Mouse (Mus musculus): ENCODE data around the gene Cabp7. TPM values are rescaled to one million over a fixed set of nuclear protein-coding genes. Genes with fewer than 3 reads are reported as not detected.

Gene Cabp7
- polyA plus RNA-seq, 1 experiment from 2014 or later, result 0.16 TPM

DNA sequence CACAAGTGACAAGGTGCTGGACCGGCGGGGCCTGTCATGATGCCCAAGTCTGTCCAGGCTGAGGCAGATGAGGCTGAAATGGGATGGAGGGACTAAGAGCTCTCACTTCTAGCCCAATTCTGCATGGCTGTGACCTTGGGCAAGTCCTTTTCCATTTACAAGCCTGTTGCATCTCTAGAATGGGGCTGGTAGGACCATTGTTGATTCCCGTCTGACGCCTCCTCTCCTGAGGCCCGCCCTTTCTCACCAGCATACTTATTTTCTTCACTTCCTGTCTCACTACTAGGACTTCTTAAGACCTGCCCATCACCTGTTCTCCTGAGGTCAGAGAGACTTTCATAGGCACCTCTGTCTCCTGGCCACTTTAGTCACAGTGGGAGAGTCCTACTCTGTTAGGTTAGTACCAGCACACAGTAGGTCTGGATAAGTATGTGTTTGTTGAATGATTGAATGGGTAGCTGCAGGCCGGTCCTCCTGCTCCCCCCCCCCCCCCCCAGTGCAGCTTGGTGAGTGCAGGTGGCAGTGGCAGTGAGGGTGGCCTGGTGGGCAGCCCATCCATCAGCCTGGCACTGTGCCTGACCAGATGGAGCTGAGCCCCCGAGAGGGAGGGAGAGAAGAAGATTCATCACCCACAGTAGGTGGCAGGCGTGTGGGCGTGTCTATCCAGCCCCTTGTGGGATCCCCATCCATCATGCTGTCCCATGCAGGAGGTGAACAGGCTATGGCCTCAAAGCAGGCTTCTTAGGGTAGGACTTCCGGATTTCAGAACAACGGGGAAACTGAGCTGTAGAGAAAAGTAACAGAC, 10.6 kb upstream of the Cabp7 start:
- DNase-seq (ENCODE audit: low spot score) (no peak), ATAC-seq (replicated peaks; ENCODE audit: low FRiP score, low TSS enrichment, low read depth) (no peak)
- H3K4me1 ChIP-seq (replicated peaks; ENCODE audit: control insufficient read depth, insufficient read depth, low read length), result no peaks in the 10 kb centered on the region
- WGBS, result 45% methylated on average over 11 of the region's 11 CpGs
- H3K4me2 ChIP-seq (ENCODE audit: low read length), result no peak overlapping the region
- peaks cover 14% of the 10 kb centered on the region for H3K27me3 ChIP-seq (replicated peaks; ENCODE audit: control insufficient read depth, insufficient read depth, low read length)
- H3K9ac ChIP-seq (ENCODE audit: low read length), result no peak overlapping the region
- no peaks in the 10 kb centered on the region; the same call in 1 of the 2 replicates for H3K9me3 ChIP-seq (ENCODE audit: control insufficient read depth, low read length)
- H3K36me3 ChIP-seq (ENCODE audit: control insufficient read depth, insufficient read depth, low read length), result no peaks in the 10 kb centered on the region
- no peak overlapping the region for H3K27ac ChIP-seq (ENCODE audit: low read depth)
- no peak overlapping the region for H3K4me3 ChIP-seq (ENCODE audit: low read depth, low read length)

DNA sequence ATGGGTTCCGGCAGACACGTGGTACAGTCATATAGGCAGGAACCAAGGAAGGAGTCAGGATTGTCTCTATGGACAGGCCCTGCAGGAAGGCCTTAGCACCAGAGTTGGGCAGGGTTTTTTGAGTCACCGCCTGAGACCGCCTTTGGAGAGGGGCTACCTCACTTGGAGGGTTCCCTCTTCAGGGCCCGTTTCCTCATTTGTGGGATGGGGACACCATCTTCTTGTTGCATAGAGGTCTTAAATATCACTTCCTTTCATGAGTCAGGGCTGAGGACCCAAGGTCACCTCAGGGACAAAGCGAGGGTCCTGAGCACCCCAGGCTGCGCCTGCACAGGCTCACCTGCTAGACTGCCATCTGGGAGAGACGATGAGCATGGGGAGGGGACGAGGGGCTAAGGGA, 9.9 kb upstream of the Cabp7 start:
- Histone ChIP-seq H3K36me3 (ENCODE audit: control insufficient read depth, insufficient read depth, low read length) (no peaks in the 10 kb centered on the region), H3K4me2 (ENCODE audit: low read length) (no peak overlapping the region), H3K9ac (ENCODE audit: low read length) (no peak overlapping the region), H3K27ac (ENCODE audit: low read depth) (no peak overlapping the region), H3K9me3 (ENCODE audit: control insufficient read depth, low read length) (no peaks in the 10 kb centered on the region; the same call in 1 of the 2 replicates), H3K4me3 (ENCODE audit: low read depth, low read length) (no peak overlapping the region), H3K27me3 (replicated peaks; ENCODE audit: control insufficient read depth, insufficient read depth, low read length) (peaks cover 6% of the 10 kb centered on the region), H3K4me1 (replicated peaks; ENCODE audit: control insufficient read depth, insufficient read depth, low read length) (no peaks in the 10 kb centered on the region)
- no peak for DNase-seq (ENCODE audit: low spot score)
- 72% methylated on average over 9 of the region's 9 CpGs for WGBS
- ATAC-seq (replicated peaks; ENCODE audit: low FRiP score, low TSS enrichment, low read depth), result no peak

DNA sequence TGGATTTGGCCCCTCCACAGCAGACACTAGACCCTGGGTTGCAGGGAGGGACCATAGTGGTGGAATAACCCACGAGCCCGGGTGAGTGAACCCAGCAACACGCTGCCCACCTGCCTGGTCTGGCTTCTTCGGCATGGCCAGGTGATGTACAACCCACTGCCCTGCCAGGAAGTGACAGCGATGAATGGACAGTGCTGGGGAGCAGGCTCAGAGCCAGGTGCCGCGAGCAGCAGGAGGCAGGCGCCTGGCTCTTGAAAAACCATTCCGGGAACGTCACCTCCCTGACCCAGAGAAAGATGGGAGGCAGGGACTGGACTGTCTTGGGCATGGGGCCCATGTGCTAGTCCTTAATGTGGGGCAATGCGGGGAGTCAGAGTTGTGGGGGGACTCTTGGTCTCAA, 8.3 kb upstream of the Cabp7 start:
- no peaks in the 10 kb centered on the region for H3K36me3 ChIP-seq (ENCODE audit: control insufficient read depth, insufficient read depth, low read length)
- ATAC-seq (replicated peaks; ENCODE audit: low FRiP score, low TSS enrichment, low read depth) (no peak), DNase-seq (ENCODE audit: low spot score) (no peak)
- no peak overlapping the region for H3K4me2 ChIP-seq (ENCODE audit: low read length)
- H3K4me1 ChIP-seq (replicated peaks; ENCODE audit: control insufficient read depth, insufficient read depth, low read length), result no peaks in the 10 kb centered on the region
- no peak overlapping the region for H3K4me3 ChIP-seq (ENCODE audit: low read depth, low read length)
- H3K9ac ChIP-seq (ENCODE audit: low read length), result no peak overlapping the region
- WGBS, result 66% methylated on average over 11 of the region's 11 CpGs
- peaks cover 2% of the 10 kb centered on the region for H3K27me3 ChIP-seq (replicated peaks; ENCODE audit: control insufficient read depth, insufficient read depth, low read length)
- no peaks in the 10 kb centered on the region; the same call in 1 of the 2 replicates for H3K9me3 ChIP-seq (ENCODE audit: control insufficient read depth, low read length)
- no peak overlapping the region for H3K27ac ChIP-seq (ENCODE audit: low read depth)

DNA sequence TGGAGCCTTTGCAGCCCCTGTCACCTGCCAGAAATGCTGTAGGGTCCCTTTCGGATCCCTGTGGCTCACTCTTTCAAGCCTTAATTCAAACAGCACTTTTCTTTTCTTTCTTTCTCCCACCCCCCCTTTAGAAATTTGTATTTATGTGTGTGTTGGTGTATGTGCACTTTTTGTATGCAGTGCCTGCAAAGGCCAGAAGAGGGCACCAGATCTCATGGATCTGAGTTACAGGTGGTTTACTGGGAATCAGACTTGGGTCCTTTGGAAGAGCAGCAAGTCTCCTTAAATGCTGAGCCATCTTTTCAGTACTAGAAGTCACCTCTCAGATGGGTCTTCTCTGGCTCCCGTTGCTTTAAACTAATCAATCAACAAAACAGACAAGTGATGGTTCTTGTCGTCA, 7.5 kb upstream of the Cabp7 start:
- Histone ChIP-seq H3K27me3 (replicated peaks; ENCODE audit: control insufficient read depth, insufficient read depth, low read length) (peaks cover 11% of the 10 kb centered on the region), H3K27ac (ENCODE audit: low read depth) (no peak overlapping the region), H3K4me3 (ENCODE audit: low read depth, low read length) (no peak overlapping the region), H3K9me3 (ENCODE audit: control insufficient read depth, low read length) (no peaks in the 10 kb centered on the region; the same call in 1 of the 2 replicates), H3K4me2 (ENCODE audit: low read length) (no peak overlapping the region), H3K4me1 (replicated peaks; ENCODE audit: control insufficient read depth, insufficient read depth, low read length) (no peaks in the 10 kb centered on the region), H3K9ac (ENCODE audit: low read length) (no peak overlapping the region), H3K36me3 (ENCODE audit: control insufficient read depth, insufficient read depth, low read length) (no peaks in the 10 kb centered on the region)
- ATAC-seq (replicated peaks; ENCODE audit: low FRiP score, low TSS enrichment, low read depth), result no peak
- WGBS, result 84% methylated on average over 3 of the region's 3 CpGs
- DNase-seq (ENCODE audit: low spot score), result no peak

DNA sequence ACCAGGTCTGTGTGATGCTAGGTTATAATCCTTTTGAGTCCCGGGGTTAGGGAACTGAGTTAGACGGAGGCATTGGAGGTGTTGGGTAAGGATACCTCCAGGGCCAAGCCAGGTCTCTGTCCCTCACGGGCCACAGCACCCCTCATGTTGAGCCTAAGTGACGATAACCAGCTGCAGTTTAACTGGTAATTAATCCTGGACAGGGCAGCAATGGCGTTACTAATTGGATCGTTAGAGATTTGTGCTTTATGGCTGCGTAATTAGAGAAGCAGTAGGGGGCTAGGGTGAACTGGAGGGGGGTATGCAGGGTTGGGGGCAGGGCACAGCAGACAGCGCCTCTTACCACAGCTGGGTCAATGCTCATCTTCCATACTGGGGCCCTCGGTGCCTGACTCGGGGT, 6.3 kb upstream of the Cabp7 start:
- no peak overlapping the region for H3K9ac ChIP-seq (ENCODE audit: low read length)
- H3K4me1 ChIP-seq (replicated peaks; ENCODE audit: control insufficient read depth, insufficient read depth, low read length), result no peaks in the 10 kb centered on the region
- 38% methylated on average over 10 of the region's 10 CpGs for WGBS
- H3K4me3 ChIP-seq (ENCODE audit: low read depth, low read length), result no peak overlapping the region
- H3K27me3 ChIP-seq (replicated peaks; ENCODE audit: control insufficient read depth, insufficient read depth, low read length), result peaks cover 23% of the 10 kb centered on the region
- no peaks in the 10 kb centered on the region for H3K36me3 ChIP-seq (ENCODE audit: control insufficient read depth, insufficient read depth, low read length)
- no peak overlapping the region for H3K27ac ChIP-seq (ENCODE audit: low read depth)
- H3K4me2 ChIP-seq (ENCODE audit: low read length), result no peak overlapping the region
- ATAC-seq (replicated peaks; ENCODE audit: low FRiP score, low TSS enrichment, low read depth), result no peak
- no peaks in the 10 kb centered on the region; the same call in 1 of the 2 replicates for H3K9me3 ChIP-seq (ENCODE audit: control insufficient read depth, low read length)
- DNase-seq (ENCODE audit: low spot score), result no peak

DNA sequence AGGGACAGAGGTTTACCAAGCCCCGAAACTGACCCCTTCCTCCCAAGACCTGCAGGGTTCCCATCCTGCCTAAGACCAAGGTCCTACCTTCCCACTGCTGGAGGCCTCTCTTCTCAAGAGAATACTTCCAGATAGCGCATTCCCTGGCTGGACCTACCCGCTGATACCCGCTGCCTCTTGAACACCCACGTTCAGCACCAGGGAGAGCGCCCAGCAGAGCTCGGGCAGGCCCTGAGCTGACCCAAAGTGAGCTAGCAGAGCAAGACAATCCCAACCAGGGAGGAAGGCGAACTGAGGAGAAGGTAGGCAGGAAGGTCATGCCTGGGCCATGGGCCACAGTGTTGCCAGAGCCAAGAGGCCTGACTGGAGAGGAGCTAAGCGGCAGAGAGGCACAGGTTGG, 3.7 kb upstream of the Cabp7 start:
- DNase-seq (ENCODE audit: low spot score) (peak; percentile 90), ATAC-seq (replicated peaks; ENCODE audit: low FRiP score, low TSS enrichment, low read depth) (no peak)
- H3K4me1 ChIP-seq (replicated peaks; ENCODE audit: control insufficient read depth, insufficient read depth, low read length), result peaks cover 7% of the 10 kb centered on the region
- 3% methylated on average over 9 of the region's 9 CpGs for WGBS
- no peak overlapping the region for H3K4me2 ChIP-seq (ENCODE audit: low read length)
- H3K4me3 ChIP-seq (ENCODE audit: low read depth, low read length), result no peak overlapping the region
- no peak overlapping the region for H3K9ac ChIP-seq (ENCODE audit: low read length)
- H3K9me3 ChIP-seq (ENCODE audit: control insufficient read depth, low read length), result no peaks in the 10 kb centered on the region; the same call in 1 of the 2 replicates
- peaks cover 48% of the 10 kb centered on the region for H3K27me3 ChIP-seq (replicated peaks; ENCODE audit: control insufficient read depth, insufficient read depth, low read length)
- no peaks in the 10 kb centered on the region for H3K36me3 ChIP-seq (ENCODE audit: control insufficient read depth, insufficient read depth, low read length)
- no peak overlapping the region for H3K27ac ChIP-seq (ENCODE audit: low read depth)

DNA sequence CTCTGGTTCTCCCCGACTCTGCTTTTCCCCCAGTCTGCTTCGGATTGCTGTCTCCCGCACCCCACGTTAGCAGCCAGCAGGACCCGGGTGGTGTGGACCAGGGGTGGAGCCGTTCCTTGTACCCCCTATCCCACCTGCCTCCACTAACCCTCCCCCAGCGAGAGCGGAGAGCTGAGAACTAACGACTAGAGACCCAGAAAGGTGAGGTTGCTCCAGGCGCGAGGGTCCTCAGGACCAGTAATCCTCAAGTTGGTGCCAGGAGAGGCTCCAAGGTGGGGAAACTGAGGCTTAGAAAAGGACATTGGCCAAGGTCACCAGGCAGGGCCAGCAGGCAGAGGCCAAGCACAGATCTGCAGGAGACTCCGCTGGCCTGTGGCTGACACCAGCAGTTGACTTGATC, 707 bp upstream of the Cabp7 start:
- H3K4me1 ChIP-seq (replicated peaks; ENCODE audit: control insufficient read depth, insufficient read depth, low read length), result peaks cover 7% of the 10 kb centered on the region
- no peaks in the 10 kb centered on the region for H3K9me3 ChIP-seq (ENCODE audit: control insufficient read depth, low read length)
- H3K4me3 ChIP-seq (ENCODE audit: low read depth, low read length), result peak overlapping the region; percentile 35
- WGBS, result 2% methylated on average over 12 of the region's 12 CpGs
- H3K4me2 ChIP-seq (ENCODE audit: low read length), result peak overlapping the region; percentile 76
- no peak overlapping the region for H3K9ac ChIP-seq (ENCODE audit: low read length)
- H3K27me3 ChIP-seq (replicated peaks; ENCODE audit: control insufficient read depth, insufficient read depth, low read length), result peaks cover 69% of the 10 kb centered on the region
- DNase-seq (ENCODE audit: low spot score) (no peak), ATAC-seq (replicated peaks; ENCODE audit: low FRiP score, low TSS enrichment, low read depth) (no peak)
- H3K36me3 ChIP-seq (ENCODE audit: control insufficient read depth, insufficient read depth, low read length), result no peaks in the 10 kb centered on the region
- no peak overlapping the region for H3K27ac ChIP-seq (ENCODE audit: low read depth)

DNA sequence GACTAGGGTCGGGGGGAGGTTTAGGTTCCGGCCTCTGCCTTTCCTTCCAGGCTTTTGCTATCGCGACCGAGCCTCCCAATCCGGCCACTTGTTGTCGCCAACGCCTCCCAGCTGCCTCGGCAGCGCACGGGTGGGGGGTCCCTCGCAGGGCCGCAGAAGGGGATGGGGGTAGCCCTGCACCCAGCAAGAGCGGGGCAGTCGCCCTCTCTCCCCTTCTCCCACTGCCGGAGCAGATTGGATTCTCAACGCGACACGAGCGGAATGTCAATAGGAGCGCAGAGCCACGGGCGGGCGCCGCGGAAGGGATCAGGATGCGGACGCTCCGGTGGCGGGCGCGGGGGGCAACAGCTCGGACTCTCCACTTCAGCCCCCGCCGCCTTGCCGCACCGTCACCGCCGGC, 609 bp downstream of the Cabp7 start:
- no peak overlapping the region for H3K27ac ChIP-seq (ENCODE audit: low read depth)
- H3K27me3 ChIP-seq (replicated peaks; ENCODE audit: control insufficient read depth, insufficient read depth, low read length), result peaks cover 69% of the 10 kb centered on the region
- H3K9me3 ChIP-seq (ENCODE audit: control insufficient read depth, low read length), result no peaks in the 10 kb centered on the region
- peak overlapping the region; percentile 76 for H3K4me2 ChIP-seq (ENCODE audit: low read length)
- no peaks in the 10 kb centered on the region for H3K36me3 ChIP-seq (ENCODE audit: control insufficient read depth, insufficient read depth, low read length)
- H3K4me1 ChIP-seq (replicated peaks; ENCODE audit: control insufficient read depth, insufficient read depth, low read length), result peaks cover 7% of the 10 kb centered on the region
- WGBS, result under 1% methylated on average over 27 of the region's 39 CpGs
- ATAC-seq (replicated peaks; ENCODE audit: low FRiP score, low TSS enrichment, low read depth), result no peak
- DNase-seq (ENCODE audit: low spot score), result no peak
- peak overlapping the region; percentile 35 for H3K4me3 ChIP-seq (ENCODE audit: low read depth, low read length)
- H3K9ac ChIP-seq (ENCODE audit: low read length), result no peak overlapping the region

DNA sequence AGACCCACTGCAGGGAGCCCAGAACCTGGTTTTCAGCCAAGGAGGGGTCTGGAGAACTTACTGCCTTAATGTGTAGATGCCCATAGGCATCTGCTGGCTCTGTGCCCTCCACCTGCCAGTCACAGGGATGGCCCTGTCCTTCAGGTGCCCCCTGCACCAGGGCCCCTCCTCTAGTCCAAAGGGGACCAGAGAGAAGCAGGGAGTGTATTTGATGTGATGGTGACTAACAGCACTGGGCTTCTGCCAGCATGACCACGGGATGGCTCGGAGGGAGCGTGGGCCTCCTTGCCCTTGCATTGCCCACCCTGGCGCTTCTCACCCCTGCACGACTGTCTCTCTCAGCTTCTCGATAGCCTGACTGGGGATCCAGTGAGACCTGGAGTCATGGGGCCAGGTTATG, 1.9 kb downstream of the Cabp7 start:
- WGBS, result 68% methylated on average over 6 of the region's 6 CpGs
- Histone ChIP-seq H3K27ac (ENCODE audit: low read depth) (no peak overlapping the region), H3K4me3 (ENCODE audit: low read depth, low read length) (no peak overlapping the region), H3K4me1 (replicated peaks; ENCODE audit: control insufficient read depth, insufficient read depth, low read length) (peaks cover 7% of the 10 kb centered on the region), H3K27me3 (replicated peaks; ENCODE audit: control insufficient read depth, insufficient read depth, low read length) (peaks cover 65% of the 10 kb centered on the region), H3K36me3 (ENCODE audit: control insufficient read depth, insufficient read depth, low read length) (no peaks in the 10 kb centered on the region), H3K9me3 (ENCODE audit: control insufficient read depth, low read length) (no peaks in the 10 kb centered on the region), H3K4me2 (ENCODE audit: low read length) (no peak overlapping the region), H3K9ac (ENCODE audit: low read length) (no peak overlapping the region)
- ATAC-seq (replicated peaks; ENCODE audit: low FRiP score, low TSS enrichment, low read depth) (no peak), DNase-seq (ENCODE audit: low spot score) (no peak)
